Mouse (Mus musculus) cortical plate, adult 2 months (tissue): Measurements from ENCODE around the gene Cacna1d.

Experiments
- CTCF ChIP-seq: fragments of 200-500 bp; IDR thresholded peaks from 2 replicates; pipeline ENCODE4 v1.5.1; 2011; ENCODE audit warnings: mild to moderate bottlenecking, control low read depth, low read length; ENCODE audit not compliant: insufficient read depth; ENCODE audit errors: extremely low read depth
- POLR2A ChIP-seq: fragments of 200-500 bp; IDR thresholded peaks from 2 replicates; pipeline ENCODE4 v1.6.1; 2011; ENCODE audit warnings: mild to moderate bottlenecking, low read length, control low read depth; ENCODE audit not compliant: insufficient read depth; ENCODE audit errors: extremely low read depth

GRCm38 (mm10) chr14:30138379-30138964, 352.8 kb downstream of the Cacna1d start:
- TF ChIP-seq CTCF (no peak), POLR2A (no peak)
